Mouse (Mus musculus) stomach, postnatal 0 days (tissue): ENCODE results near the gene Ptprcap. TPM values are rescaled to one million over a fixed set of nuclear protein-coding genes. Genes with fewer than 3 reads are reported as not detected.
"Not testable (repeated sequence)": the region's sequence is repeated elsewhere in the genome, so short reads cannot be mapped to it uniquely, and the experiment has no call there.

Source experiments
- ATAC-seq: fragments of 200-750 bp; cut with Nextera tagmentation; 2 replicates; pipeline ENCODE4 v1.8.0; 2017; ENCODE audit not compliant: low FRiP score, low TSS enrichment
- DNase-seq: peaks from one replicate; pipeline ENCODE4 v3.0.0-alpha.2; 2016; ENCODE audit warnings: low spot score
- H3K27ac ChIP-seq: fragments of 300-500 bp; sonication (generic); replicated peaks from 2 replicates; pipeline ENCODE4 v1.5.1; 2014; ENCODE audit warnings: mild to moderate bottlenecking, control low read depth
- H3K27me3 ChIP-seq: fragments of 300-500 bp; sonication (generic); 2 replicates; pipeline ENCODE4 v1.6.1; 2014; ENCODE audit warnings: low read length; ENCODE audit not compliant: control insufficient read depth, insufficient read depth
- H3K36me3 ChIP-seq: fragments of 300-500 bp; sonication (generic); 2 replicates; pipeline ENCODE4 v1.6.1; 2014; ENCODE audit warnings: low read length, mixed read lengths; ENCODE audit not compliant: control insufficient read depth, insufficient read depth
- H3K4me1 ChIP-seq: fragments of 300-500 bp; sonication (generic); replicated peaks from 2 replicates; pipeline ENCODE4 v1.6.1; 2014; ENCODE audit warnings: antibody characterized with exemption; ENCODE audit not compliant: control insufficient read depth, insufficient read depth
- H3K4me2 ChIP-seq: fragments of 300-500 bp; sonication (generic); replicated peaks from 2 replicates; pipeline ENCODE4 v1.6.1; 2014; ENCODE audit warnings: low read depth, mild to moderate bottlenecking, control low read depth, moderate library complexity
- H3K4me3 ChIP-seq: fragments of 300-500 bp; sonication (generic); 2 replicates; pipeline ENCODE4 v1.5.1; 2014; ENCODE audit warnings: low read depth, low read length, control low read depth
- H3K9ac ChIP-seq: fragments of 300-500 bp; sonication (generic); 2 replicates; pipeline ENCODE4 v1.6.1; 2014; ENCODE audit warnings: mild to moderate bottlenecking, low read length, control low read depth, mixed read lengths
- H3K9me3 ChIP-seq: fragments of 300-500 bp; sonication (generic); 2 replicates; pipeline ENCODE4 v1.6.1; 2016; ENCODE audit warnings: low read length; ENCODE audit not compliant: control insufficient read depth
- CTCF ChIP-seq: IDR thresholded peaks from 2 replicates; pipeline ENCODE4 v1.5.1; 2016; ENCODE audit warnings: antibody characterized with exemption, low read depth, mild to moderate bottlenecking, moderate library complexity
- EP300 ChIP-seq: optimal IDR thresholded peaks from 2 replicates; pipeline ENCODE3; 2016; ENCODE audit warnings: antibody characterized with exemption
- WGBS: fragments of 180-500 bp; shearing (Covaris S2); extraction: QIAGEN DNeasy Blood & Tissue Kit; methylation state at CpG from one replicate; pipeline ENCODE4 v1.1.7; 2014; 5-methylcytosine and 5-hydroxymethylcytosine counted together
- polyA plus RNA-seq: library from polyadenylated mRNA; unstranded; fragments of >200 nt; fragmentation: Nextera tagmentation; extraction: Ambion mirVana; gene quantifications from 2 replicates; pipeline ENCODE4 v1.2.1, GENCODE M21; 2015

Ptprcap gene
- polyA plus RNA-seq, 1 experiment from 2014 or later: 1.3 TPM

GRCm38 (mm10) chr19:4118350-4118749, 35.1 kb upstream of the Ptprcap start:
- DNase-seq (no peak), ATAC-seq (no peak)
- Histone ChIP-seq H3K4me2 (no peak overlapping the region), H3K9me3 (no peaks in the 10 kb centered on the region), H3K4me1 (peaks cover 7% of the 10 kb centered on the region), H3K27ac (no peak overlapping the region), H3K27me3 (no peaks in the 10 kb centered on the region), H3K9ac (no peak overlapping the region), H3K36me3 (peaks cover 16% of the 10 kb centered on the region), H3K4me3 (no peak overlapping the region)
- TF ChIP-seq CTCF (no peak), EP300 (no peak)
- WGBS: 91% methylated on average over 2 of the region's 2 CpGs

GRCm38 (mm10) chr19:4119716-4120487, 33.5 kb upstream of the Ptprcap start:
- no peak overlapping the region for H3K4me2 ChIP-seq
- DNase-seq (no peak), ATAC-seq (no peak)
- peaks cover 12% of the 10 kb centered on the region for H3K36me3 ChIP-seq
- peaks cover 7% of the 10 kb centered on the region for H3K4me1 ChIP-seq
- H3K27me3 ChIP-seq: no peaks in the 10 kb centered on the region
- H3K9ac ChIP-seq: no peak overlapping the region
- no peak overlapping the region for H3K4me3 ChIP-seq
- no peak overlapping the region for H3K27ac ChIP-seq
- TF ChIP-seq CTCF (no peak), EP300 (no peak)
- H3K9me3 ChIP-seq: no peaks in the 10 kb centered on the region
- 76% methylated on average over 6 of the region's 6 CpGs for WGBS

DNA sequence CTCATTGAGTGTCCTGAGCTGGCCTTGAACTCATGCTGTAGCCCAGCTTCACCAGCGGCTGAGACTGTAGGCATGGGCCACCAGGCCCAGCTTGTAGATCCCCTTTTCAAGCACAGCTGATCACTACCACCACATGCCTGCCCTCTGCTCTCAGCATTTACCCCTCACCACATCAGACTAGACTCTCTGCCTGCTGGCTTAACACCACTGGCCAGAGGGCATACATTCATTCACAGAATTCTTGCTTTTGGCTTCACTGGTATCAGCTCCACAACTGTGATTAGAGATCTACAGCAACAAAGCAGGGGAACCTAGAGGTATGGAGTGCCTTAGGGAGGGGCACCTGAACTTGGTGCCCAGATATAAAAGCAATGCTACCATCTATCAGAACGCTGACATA, 32.9 kb upstream of the Ptprcap start:
- no peak for ATAC-seq
- peaks cover 7% of the 10 kb centered on the region for H3K4me1 ChIP-seq
- no peak for DNase-seq
- H3K27ac ChIP-seq: no peak overlapping the region
- peak overlapping the region; percentile 56 for H3K4me2 ChIP-seq
- H3K36me3 ChIP-seq: peaks cover 9% of the 10 kb centered on the region
- no peaks in the 10 kb centered on the region for H3K9me3 ChIP-seq
- 0 out of 2 replicates have a peak overlapping the region, but pooled peaks have one; percentile 2 for H3K9ac ChIP-seq
- WGBS: 91% methylated on average over 2 of the region's 2 CpGs
- no peaks in the 10 kb centered on the region for H3K27me3 ChIP-seq
- no peak overlapping the region for H3K4me3 ChIP-seq
- TF ChIP-seq CTCF: no peak
- TF ChIP-seq EP300: no peak

- ATAC-seq (peak; percentile 81), DNase-seq (peak; percentile 98)
- peak overlapping the region; percentile 81 for H3K27ac ChIP-seq
- peaks cover 6% of the 10 kb centered on the region; the same call in 1 of the 2 replicates for H3K36me3 ChIP-seq
- peak overlapping the region; percentile 56 for H3K4me2 ChIP-seq
- TF ChIP-seq EP300 (no peak), CTCF (no peak)
- H3K9me3 ChIP-seq: no peaks in the 10 kb centered on the region
- H3K4me1 ChIP-seq: peaks cover 7% of the 10 kb centered on the region
- 3% methylated on average over 38 of the region's 38 CpGs for WGBS
- peak overlapping the region; percentile 32 for H3K4me3 ChIP-seq
- no peaks in the 10 kb centered on the region for H3K27me3 ChIP-seq
- peak overlapping the region; percentile 63 for H3K9ac ChIP-seq
Measured at GRCm38 (mm10) chr19:4121097-4121805, 32.2 kb upstream of the Ptprcap start.

- not testable (repeated sequence) for H3K9me3 ChIP-seq, ATAC-seq, DNase-seq, H3K9ac ChIP-seq, H3K27ac ChIP-seq, H3K27me3 ChIP-seq, H3K36me3 ChIP-seq, H3K4me2 ChIP-seq, H3K4me3 ChIP-seq
- 60% methylated on average over 6 of the region's 6 CpGs for WGBS
- peaks cover 10% of the 10 kb centered on the region for H3K4me1 ChIP-seq
Measured at GRCm38 (mm10) chr19:4121896-4122295, 31.5 kb upstream of the Ptprcap start.
